Mouse (Mus musculus): ENCODE data around the gene Prok2. TPM values are rescaled to one million over a fixed set of nuclear protein-coding genes. Genes with fewer than 3 reads are reported as not detected.
A peak's percentile ranks its signal among the peaks of the same experiment; 100 is the strongest.

The Prok2 gene
- not detected in 2 replicates for total RNA-seq (2017)

DNA sequence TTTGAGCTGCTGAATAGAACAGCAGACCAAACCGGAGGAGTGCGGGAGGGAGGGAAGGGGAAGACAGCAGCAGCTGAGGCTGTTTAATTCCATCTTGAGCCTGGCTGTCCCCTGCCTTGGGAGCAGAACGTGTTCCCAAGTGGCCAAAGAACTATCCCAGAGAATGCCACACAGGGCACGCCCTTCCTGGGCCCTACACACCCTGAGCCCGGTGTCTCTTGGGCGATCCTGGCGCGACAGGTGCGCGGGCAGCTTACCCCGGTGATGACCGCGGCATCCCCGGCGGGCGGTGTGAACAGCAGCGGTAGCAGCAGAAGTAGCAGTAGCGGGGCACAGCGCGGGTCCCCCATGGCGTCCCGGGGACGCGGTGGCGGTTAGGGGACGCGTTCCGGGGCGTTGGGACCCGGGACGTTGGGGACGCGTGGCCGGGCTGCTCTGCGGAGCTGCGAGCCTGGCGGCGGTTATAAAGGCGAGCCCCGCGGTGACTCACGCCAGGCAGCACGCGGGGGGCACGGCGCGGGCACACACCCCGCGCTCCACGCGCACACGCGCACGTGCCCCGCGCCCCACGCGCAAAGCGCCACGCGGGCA lies at the start of gene Prok2:
Gene Prok2 (minus strand): TSS at position 422 of the 591 bp plus-strand sequence.
- peak; percentile 37; the same call in 1 of the 2 replicates for ATAC-seq (replicated peaks; ENCODE audit: low read depth, poor library complexity, severe bottlenecking)

DNA sequence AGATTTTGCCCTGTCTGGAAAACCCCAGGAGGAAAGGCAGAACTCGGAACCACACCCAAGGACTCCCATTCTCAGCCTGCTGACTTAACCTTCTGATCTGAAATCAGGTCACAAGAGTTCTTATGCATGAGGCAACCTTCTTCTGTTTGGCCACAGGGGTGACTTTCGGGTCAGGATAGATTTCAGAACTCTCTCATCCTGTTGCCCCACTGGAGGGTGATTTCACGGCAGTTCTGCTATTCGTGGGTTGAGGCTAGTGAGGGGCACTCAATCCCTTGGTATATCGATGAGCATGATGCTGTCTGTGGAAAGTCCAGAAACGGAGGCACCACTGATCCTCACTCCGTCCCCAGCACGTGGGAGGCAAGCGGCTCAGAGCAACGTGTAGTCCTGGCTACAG lies 48.5 kb upstream of the Prok2 start:
- no peak for ATAC-seq (replicated peaks; ENCODE audit: low read depth, poor library complexity, severe bottlenecking)

DNA sequence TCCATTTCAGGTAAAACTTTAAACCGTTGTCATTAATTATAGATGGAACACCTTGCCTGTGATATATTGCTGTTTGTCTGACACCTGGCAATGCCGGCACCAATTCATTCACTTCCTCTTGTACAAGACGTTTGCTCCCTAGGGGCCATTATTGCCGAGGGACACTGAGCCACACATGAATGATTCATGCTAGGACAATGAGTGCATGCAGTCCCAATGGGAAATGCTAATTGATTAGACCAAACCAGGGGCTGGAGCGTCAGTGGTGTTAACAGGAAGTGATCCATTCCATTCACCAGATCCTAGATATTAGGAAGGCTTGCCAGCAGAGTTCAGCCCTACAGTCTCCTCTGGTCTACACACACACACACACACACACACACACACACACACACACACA lies 42.3 kb upstream of the Prok2 start:
- ATAC-seq (replicated peaks; ENCODE audit: low read depth, poor library complexity, severe bottlenecking) = no peak

DNA sequence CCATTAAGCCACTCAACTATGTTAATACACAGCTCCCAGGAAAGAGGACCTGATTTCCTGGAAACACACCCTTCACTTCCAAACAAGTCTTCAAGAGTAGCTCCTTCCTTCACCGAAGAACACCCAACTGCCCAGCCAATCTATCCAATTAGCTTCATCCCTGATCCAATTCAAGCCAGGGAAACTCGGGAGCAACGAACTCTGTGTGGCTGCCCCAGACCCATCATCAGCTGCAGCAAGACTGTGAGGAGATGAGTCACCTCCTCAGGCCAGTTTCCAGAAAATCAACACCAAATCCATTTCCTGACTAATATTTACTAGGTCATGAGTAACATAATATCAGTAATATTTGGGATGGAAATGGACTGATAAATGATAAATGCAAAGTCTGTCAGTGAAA lies 38.7 kb upstream of the Prok2 start:
- no peak for ATAC-seq (replicated peaks; ENCODE audit: low read depth, poor library complexity, severe bottlenecking)

DNA sequence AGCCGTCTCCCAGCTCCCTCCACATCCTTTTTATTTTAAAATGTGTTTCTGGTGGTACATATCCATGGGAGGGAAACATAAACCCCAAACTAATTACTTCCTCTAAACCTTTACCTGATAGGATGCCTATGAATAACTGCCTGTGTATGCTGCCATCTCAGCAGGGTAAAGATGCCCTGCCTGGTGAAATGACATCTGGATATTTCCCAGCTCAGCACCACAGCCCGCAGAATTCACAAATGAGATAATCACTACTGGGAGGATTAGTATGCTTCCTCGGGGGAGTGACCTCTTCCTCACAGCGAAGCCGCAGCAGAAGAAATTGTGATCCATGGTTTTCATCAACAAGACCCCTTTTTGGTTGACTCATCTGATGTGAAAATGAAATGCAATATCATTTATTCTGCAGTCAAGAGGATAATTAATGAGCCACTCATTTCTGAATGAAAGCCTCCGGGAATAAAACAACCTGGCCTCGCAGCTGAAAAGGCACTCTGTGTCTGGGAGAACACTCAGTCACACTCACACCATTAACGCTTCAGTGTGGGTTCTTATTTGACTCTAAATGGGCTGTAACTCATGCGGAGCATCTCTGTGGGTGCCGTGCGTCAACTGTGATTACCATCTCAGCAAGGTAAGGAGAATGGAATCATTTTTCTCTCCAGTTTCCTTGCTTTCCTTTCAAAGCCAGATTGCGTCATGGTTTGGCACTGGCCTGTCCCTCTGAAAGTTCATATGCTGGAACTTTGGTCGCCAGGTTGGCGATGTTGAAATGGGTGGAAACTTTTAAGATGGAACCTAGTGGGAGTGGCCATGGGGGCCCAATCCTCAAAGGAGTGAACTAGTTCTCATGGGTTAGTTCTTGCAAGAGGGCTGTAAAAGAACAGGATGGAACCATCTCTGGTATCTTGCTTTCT lies 36.1 kb upstream of the Prok2 start:
- ATAC-seq (replicated peaks; ENCODE audit: low read depth, poor library complexity, severe bottlenecking) = no peak

DNA sequence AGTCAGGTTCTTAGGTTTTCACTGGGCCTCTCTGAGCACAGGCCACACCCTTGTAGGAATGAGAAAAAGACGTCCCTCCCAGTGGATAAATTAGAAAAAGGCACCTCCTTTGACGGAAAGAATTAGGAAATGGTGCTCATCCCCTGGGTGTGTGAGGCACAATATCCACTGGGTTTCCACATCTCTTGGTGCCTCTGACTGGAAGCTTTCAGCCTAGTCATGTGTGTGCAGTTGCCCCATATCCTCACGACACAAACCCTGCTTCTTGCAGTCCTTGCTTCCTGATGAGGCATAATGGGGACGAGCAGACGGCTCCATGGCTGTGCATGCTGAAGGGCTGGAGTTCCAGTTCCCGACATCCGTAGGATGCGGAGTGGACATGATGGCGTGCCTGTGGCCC lies 29.9 kb upstream of the Prok2 start:
- ATAC-seq (replicated peaks; ENCODE audit: low read depth, poor library complexity, severe bottlenecking) = no peak

DNA sequence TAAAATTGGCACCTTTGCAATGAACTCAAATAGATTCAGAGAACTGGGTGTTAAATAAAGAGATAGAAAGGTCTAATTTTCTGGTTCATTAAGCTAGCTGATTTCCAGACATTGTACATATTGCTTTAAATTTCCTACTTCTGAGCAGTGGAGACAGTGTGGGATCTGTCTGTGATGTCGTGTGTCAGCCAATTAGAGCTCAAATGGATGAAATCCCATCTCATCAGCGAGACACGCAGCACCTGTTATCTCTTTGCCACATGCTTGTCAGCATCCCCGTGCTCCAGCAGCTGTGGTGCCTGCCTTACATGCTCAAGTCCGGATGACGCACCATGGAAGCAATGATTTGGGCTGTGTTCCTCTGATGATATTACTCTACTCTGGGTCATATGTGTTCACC lies 25.1 kb upstream of the Prok2 start:
- no peak for ATAC-seq (replicated peaks; ENCODE audit: low read depth, poor library complexity, severe bottlenecking)

DNA sequence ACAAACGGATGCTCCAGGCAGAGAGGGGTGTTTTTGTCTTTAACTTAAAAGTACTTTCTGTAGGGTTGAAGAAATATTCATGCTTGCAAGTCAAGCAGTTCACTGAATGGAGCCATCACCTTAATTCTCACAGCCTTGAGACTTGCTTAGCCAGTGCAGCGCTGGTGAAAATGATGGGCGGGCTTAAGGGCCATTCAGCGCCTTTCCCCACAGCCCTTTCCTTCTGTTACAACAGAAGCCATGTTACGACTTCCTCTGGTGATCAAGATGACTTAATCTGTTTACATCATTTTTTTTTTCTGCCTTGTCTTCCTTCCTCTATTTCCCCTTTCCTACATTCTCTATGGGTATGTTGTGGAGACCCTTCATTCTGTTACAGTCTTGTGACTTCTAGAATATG lies 20.1 kb upstream of the Prok2 start:
- ATAC-seq (replicated peaks; ENCODE audit: low read depth, poor library complexity, severe bottlenecking) = no peak

DNA sequence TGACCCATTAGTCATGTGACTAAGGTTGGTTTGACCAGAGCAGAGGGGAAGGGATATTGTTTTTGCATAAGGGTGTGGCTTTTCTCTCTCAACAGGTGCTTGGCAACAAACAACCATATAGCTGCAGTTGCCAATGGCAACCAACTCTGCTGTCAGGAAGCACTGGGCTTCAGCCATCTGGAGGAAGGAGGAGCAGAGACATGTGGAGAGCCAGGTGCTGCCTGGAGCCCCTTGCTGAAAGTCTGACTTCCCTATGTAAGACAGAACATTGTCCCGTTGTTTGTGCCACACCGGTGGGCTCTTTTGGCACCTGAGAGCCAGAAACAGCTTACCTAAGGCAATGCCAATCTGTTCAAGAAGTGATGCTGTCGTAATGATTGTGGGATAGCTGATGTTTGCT lies 16.7 kb upstream of the Prok2 start:
- ATAC-seq (replicated peaks; ENCODE audit: low read depth, poor library complexity, severe bottlenecking) = no peak

DNA sequence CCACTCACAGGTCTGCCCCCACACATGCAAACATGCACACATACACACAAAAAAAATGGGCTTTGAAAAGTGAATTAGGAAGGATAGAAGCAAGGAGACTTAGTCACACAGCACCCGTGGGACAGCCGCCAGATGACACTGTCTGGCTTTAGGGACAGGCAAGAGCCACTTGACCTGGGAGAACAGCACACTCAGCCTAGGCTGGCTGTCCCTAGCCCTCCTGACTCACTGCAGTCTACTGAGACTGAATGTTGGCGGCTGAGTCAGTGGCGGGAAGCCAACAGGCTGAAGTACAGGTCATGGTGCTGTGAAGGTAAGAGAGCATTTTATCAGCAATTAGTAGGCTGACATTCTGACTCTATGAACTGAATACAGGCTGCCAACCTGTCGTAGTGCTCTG lies 8.5 kb upstream of the Prok2 start:
- ATAC-seq (replicated peaks; ENCODE audit: low read depth, poor library complexity, severe bottlenecking) = no peak

DNA sequence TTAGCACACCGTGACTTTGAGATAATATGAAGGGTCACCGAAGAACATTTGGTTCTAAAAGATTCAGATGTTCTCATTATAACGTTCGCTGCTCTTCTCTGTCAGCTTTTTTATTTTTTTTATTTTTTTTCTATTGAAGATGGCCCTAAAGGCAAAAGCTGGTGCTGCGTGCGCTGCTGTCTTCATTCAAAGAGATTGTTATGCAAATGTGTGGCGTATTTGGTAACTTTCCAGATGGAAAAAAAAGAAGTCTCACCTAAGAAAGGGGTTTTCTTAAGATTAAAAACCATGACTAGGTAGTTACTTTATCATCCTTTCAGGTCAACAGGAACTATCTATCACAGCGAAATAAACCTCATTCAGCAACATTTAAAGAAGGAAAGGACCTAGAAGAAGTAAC lies 6.5 kb upstream of the Prok2 start:
- no peak for ATAC-seq (replicated peaks; ENCODE audit: low read depth, poor library complexity, severe bottlenecking)

DNA sequence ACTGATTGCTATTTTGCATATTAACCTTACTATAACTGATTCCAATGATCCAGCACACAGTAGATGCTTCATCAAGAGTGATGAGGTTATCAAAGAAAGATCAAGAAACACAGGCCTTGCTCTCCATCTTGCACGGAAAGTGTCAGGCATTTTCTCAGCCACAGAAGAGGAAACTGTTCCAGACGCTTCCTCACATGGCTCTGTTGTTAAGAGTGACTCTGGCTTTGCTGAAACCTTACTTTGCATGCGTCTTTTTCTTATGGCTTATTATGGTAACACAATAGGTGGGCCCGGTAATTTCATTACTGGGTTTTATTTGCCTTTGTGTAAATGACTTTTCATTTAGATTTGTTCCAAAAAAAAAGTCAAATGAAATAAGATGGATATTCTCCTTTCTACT lies 5.7 kb upstream of the Prok2 start:
- no peak for ATAC-seq (replicated peaks; ENCODE audit: low read depth, poor library complexity, severe bottlenecking)

DNA sequence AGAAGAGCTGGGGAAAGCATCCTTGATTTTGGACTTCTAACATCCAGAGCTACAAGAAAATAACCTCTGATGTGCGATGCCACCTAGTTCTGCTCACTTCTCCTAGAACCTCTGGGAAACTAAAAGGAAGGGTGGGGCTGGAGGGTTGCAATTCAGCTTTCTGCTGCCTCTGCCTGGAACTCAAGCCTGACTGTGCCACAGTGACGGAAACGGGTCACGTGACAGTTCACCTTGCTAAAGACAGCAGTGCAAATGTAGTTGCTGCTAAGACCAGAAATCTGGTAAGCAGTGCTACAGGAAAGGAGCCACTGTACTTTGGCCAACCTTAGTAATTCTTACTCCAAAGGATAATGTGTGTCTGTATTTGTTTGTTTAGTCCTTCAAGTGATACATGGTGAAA lies 3.7 kb upstream of the Prok2 start:
- no peak for ATAC-seq (replicated peaks; ENCODE audit: low read depth, poor library complexity, severe bottlenecking)

DNA sequence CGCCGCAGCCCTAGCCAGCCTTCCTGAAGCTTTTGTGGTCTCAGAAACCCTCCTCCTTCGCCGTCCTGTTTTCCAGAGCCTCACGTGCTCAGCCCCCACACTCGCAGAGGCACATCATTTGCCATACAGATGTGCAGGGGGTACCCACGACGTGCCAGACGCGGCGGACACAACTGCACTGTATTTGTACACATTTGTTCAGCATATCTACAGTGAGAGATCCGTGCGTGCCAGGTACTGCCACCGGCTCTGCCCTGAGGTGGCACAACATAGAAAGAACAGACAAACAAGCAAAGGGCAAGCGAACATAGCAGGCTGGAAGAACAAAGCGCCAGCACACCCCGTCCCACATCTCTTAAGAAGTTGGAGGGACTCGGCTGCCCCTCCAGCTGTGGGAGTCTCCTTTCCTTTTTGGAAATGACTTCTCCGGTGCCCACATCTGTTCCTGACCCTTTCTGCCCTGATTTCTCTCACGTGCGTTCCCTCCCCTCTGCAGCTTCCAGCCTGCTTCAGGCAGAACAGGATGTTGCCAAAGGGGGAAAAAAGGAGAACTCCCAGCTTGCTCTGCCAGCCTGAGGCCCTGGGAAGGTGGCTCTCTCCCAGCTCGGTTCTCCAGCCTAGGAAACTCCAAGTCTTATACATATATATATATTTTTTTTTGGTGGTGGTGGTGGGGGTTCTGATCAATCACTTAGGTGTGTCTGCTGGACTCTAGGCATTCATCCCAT lies 548 bp upstream of the Prok2 start:
- ATAC-seq (replicated peaks; ENCODE audit: low read depth, poor library complexity, severe bottlenecking) = peak; percentile 39

DNA sequence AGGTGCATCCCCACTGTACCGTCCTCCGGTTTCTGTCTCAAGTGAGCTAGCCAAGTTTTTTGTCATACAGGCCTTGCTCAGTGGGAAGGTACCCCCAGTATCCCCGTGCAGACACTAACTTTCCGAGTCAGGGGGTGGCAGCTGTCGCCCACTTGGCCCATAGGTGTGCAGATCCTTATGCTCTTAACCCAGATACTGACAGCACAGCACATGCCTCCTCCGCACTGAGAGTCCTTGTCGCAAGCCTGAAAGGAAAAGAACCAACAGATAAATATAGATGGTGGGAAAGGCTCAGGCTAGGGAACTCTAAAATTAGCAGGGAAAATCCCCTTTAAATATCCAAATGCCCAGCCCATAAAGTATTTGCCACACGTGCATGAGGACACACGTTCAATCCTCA lies 3.8 kb downstream of the Prok2 start:
- no peak for ATAC-seq (replicated peaks; ENCODE audit: low read depth, poor library complexity, severe bottlenecking)

DNA sequence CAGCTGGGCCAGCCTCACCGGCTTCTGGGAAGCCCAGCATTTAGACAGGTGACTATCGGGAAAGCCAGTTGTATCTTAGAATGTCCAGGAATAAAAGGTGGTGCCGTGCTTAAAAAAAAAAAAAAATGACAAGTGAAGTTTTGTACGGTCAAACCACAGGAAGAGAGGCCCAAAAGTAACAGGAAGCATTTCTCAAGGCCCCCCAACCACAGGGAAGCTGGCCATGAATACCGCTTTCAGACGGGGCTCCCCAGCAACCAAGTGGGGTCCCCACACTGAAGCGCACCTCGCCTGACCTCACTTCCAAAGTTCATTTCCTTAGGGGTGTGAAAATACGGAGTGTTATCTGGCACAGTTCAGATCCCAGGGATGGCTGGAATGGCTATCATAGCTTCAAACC lies 5.2 kb downstream of the Prok2 start:
- ATAC-seq (replicated peaks; ENCODE audit: low read depth, poor library complexity, severe bottlenecking) = peak; percentile 72

DNA sequence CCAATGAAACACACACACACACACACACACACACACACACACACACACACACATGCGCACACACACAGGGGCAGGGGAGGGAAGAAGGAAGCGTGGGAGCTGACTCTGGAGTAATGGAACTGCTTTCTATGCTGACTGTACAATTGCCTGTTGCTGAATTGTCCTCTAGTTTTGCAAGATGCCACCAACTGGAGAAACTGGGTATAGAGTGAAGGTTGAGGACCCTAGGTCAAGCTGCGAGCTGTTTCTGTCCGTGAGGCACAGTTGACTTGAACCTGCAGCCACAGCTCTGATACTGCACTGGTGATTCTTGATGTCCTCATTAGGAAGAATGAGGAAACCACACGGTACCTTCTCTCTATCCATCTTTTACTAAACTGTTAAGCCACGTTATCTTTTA lies 10.3 kb downstream of the Prok2 start:
- ATAC-seq (replicated peaks; ENCODE audit: low read depth, poor library complexity, severe bottlenecking) = 0 out of 2 replicates have a peak, but pooled peaks have one; percentile 42

DNA sequence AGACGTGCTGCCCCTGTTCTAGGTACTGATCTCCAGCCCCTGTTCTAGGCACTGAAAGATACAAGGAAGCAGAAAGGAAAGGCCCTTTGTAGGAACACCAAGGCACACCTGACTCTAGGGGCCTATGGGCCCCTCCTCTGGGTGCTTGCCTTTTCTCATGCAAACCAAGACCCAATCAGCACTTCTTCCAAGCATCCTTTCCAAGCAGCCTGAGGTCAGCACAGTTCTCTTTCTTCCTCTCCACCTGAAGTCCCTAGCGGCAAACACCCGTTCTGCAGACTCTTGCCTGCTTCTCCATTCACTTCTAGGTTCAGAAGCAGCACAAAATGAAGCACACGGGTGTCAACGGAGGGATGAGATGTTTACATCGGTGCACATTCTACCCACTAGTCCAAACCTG lies 11.0 kb downstream of the Prok2 start:
- no peak for ATAC-seq (replicated peaks; ENCODE audit: low read depth, poor library complexity, severe bottlenecking)

DNA sequence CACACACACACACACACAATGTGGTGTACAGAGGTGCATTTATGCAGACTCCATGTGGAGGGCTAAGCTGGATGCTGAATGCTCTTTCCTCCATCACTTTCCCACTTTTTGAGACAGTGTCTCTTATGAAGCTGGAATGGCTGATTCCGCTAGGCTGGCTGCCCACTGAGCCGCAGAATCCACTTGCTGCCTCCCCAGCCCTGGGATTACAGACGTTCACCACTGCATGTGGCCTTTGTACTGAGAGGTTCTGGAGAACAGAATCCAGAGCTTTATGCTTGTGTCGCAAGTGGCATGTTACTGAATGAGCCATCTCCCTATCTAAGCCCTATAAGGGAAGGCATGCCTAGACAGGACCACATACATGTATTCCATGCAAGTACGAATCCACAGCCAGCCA lies 12.9 kb downstream of the Prok2 start:
- ATAC-seq (replicated peaks; ENCODE audit: low read depth, poor library complexity, severe bottlenecking) = no peak

DNA sequence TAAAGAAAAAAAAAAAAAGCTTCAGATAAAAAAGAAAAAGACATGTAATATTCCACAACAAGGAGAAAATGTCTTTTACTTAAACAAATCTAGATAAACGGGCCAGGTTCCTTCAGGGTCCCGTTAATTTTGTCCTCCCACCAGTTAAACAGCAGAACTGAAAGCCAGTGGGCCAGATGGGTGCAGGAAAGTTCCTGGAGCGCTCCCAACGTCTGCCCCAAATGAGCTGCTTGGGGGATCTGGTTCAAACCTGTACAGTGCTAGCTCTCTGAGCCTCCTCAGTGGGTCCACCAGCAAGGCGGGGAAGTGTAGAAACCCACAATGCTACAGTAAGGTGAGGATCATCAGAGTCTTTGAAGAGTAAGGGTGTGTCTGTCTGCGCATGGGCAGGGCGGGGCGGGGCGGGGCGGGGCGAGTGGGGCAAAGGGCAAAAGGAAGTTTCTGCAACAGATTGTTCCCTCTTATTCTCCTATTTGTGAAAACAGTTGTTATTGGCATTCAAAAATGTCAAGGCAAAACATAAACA lies 14.6 kb downstream of the Prok2 start:
- no peak for ATAC-seq (replicated peaks; ENCODE audit: low read depth, poor library complexity, severe bottlenecking)

DNA sequence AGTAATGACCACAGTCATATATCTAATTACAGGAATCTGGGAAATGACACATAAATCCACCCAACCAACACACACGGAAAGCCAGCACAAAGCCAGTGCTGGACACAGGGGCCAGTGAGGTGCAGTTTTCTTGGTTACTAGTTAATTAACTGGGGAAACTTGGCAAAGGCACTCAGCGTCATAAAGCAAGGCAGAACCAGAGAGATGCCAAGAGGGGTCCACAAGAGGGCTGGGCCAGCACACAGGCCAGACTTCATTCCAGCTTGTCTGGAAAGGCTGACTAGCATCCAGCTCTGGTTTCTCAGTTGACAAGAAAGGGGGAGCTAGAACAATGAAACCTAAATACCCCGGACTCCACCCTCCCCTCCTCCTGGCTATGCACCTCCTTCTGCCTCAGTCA lies 25.7 kb downstream of the Prok2 start:
- ATAC-seq (replicated peaks; ENCODE audit: low read depth, poor library complexity, severe bottlenecking) = no peak
